Mouse (Mus musculus) lung, postnatal 0 days (tissue): ENCODE results near the gene Map1lc3a.

Experiments
- CTCF ChIP-seq: IDR thresholded peaks from 2 replicates; pipeline ENCODE4 v1.5.1; 2016; ENCODE audit warnings: antibody characterized with exemption, mild to moderate bottlenecking
- EP300 ChIP-seq: IDR thresholded peaks from 2 replicates; pipeline ENCODE4 v1.6.1; 2016; ENCODE audit warnings: antibody characterized with exemption, mild to moderate bottlenecking, control low read depth

GRCm38 (mm10) chr2:155235746-155236361 is 40.2 kb upstream of the Map1lc3a start:
- TF ChIP-seq CTCF (no peak), EP300 (no peak)
